Mouse (Mus musculus) R1 (cell line): ENCODE results near the gene Dennd1a.

Source experiments
- DNase-seq: peaks from one replicate; pipeline ENCODE4 v3.0.0-alpha.2; 2018; ENCODE audit warnings: low read depth, low spot score

The Dennd1a gene

DNA sequence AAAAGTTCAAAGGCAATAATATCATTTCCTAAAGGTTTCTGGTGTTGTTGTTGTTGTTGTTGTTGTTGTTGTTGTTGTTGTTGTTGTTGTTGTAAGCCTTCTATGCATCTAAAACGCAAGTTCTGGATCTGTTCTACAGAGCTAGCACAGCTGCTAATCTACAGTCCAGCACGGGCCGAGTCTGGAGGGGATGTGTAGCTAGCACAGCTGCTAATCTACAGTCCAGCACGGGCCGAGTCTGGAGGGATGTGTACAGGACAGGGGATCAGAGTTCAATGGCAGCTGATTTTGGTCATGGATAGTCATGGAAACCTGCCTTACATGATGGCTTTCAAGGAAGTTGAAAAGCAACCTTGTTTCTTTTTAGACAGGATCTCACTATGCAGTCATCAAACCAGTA lies 57.3 kb downstream of the Dennd1a start:
- DNase-seq = no peak

DNA sequence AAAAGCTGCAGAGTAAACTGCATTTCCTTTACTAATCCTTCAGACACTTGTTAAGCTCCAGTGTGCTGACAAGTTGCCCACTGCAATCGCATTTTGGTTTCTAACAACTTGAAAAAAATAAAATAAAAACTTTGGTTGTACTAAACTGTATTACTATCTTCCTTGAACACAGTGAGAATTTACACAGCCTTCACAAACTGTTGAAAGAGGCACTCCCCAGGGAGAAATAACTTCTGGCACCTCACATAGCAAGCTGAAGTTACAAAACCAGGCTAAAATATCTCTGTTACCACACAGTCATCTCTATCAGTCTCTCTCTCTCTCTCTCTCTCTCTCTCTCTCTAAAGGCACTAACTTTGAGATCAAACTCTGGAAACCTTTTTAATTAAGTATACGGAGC lies 63.4 kb downstream of the Dennd1a start:
- DNase-seq = no peak

DNA sequence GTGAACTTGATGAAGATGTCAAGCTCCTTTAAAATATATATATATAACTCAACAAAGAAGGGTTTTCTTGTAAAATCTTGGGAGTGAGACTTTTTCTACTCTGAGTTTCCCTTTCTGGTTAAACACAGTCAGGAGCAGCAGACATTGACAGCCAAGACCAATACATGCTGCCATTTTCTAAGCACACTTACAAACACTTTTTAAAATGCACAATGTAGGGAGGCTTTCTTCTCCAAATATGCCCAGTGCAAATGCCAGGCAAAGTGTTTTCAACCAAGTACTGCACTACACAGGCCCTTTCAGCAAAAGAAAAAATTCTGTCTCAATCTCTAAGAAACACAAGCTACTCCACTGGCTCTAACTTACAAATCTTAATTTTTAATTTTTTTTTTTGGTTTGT lies 65.7 kb downstream of the Dennd1a start:
- DNase-seq = no peak

- DNase-seq = peak; percentile 14
These were observed 66.3 kb downstream of the Dennd1a start for GRCm38 (mm10) chr2:38220687-38221435.

DNA sequence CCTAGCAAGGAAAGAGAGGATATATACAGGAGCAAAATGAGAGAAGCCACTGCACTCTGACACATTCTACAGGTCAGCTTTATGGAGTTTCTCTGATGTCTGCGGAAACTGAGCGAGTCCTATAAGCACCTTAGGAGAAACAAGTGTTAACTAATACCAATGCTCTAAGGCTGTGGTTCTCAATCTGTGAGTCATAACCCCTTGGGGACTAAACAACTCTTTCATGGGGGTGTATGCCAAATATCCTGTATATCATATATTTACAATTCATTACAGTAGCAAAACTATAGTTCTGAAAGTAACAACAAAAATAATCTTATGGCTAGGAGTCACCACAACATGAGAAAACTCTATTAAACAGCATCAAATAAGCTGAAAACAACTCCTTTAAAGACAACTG lies 67.5 kb downstream of the Dennd1a start:
- no peak for DNase-seq

GRCm38 (mm10) chr2:38213041-38213440 lies 74.1 kb downstream of the Dennd1a start:
- no peak for DNase-seq

DNA sequence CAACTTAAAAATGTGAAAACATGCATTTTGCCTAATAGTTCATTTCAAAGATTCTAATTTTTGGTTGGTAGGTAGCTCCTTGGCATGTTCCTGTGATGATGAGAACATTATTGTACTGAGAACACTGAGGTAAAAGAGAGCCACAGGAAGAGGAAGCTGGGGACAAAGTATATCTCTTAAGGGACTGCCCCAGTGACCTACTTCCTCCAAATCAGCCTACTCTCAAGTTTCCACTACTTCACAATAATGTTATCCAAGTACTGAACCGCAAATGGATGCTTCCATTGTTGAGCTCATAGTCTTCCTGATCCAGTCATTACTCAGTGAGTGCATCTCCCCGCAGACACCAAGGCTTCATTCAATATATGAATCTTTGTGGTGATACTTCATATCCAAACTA lies 75.8 kb downstream of the Dennd1a start:
- no peak for DNase-seq

DNA sequence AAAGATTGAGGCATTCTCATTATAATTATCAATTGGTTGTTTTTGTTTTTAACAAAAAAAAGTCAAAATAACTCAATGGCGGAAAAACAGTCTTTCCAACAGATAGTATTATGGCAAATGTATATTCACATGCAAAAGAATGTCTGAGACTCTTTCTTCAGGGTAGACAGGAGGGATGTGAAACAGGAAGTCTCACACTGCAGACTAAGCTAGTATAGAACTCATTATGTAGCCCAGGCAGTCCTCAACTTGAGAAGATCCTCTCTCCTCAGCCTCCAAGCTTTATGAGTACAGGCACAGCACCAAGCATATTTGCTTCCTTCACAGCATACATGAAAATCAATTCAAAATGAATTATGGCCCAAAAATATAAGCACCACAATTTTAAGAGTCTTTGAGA lies 79.4 kb downstream of the Dennd1a start:
- DNase-seq = no peak

- DNase-seq = no peak
These were observed 81.9 kb downstream of the Dennd1a start for GRCm38 (mm10) chr2:38205281-38205680.

DNA sequence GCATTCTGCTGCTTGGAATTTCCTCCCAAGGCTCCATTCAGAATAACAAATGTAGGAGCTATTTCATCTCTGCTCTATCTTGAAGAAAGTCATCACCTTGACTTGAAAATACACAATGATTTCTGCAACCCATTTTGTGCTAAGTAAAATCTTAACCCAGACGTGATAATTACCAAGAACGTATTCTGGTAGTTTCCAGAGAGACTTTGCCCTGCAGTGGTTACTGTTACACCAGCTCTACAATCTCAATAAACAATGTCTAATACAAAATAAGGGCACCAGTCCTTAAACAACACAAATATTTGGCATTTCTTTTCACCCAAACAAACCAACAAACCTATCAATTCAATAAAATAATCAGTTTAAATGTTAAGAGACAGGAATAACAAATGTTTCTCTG lies 82.5 kb downstream of the Dennd1a start:
- no peak for DNase-seq

GRCm38 (mm10) chr2:38198072-38198471 lies 89.1 kb downstream of the Dennd1a start:
- DNase-seq = peak; percentile 80

DNA sequence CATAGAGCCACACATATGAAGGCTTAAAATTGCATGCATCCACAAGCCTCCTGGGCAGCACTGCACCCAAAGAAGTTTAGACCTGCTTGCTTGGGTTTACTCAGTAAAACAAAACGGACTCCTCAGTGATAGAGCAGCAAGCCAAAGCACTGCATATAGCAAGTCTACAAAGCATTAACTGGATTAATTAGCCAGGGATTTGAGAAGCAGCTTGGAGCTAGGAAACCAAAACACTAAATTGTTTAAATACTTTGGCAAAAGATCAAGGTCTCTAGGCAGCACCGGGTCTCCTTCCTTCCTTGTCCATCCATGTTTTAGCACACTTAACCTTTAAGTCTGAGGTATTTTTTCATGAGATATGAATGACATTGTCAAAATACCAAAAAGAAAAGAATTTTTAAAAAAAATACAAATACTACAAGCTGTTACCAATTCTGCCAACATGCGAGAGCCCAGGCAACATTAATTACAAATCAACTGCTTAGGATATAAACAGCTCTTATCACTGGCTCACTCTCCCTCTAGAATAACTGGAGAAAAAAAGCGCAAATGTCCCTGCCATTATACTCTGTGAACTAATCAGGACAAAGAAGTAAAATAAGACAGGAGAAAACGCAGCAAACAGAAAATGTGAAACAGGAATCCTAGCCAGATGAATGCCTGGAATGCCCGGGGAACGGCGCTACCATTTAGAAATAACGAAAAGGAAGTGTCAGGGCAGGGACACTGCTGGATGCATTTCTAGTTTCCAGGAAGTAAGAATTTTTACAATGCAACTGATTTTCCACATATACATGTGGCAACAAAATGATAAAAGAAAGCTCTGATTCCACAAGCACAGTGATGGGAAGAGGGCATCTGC lies 90.8 kb downstream of the Dennd1a start:
- DNase-seq = peak; percentile 59

DNA sequence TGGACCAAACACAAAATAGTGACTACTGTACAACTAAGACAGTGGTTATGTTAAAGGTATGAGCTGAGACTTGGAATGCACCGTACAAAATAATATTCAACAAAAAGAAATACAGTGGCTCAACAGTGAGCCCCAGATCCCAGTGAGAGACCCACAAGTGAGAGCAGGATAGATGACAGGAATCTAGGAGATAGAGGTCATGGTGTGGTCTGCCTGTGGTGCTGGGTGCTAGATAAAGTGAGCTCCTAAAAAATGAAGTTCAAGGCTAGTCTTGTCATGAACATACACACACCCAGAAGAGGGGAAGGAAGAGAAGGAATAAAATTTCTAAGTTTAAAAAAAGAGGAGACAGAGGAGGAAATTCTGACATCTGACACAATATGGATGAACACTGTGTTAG lies 95.2 kb downstream of the Dennd1a start:
- DNase-seq = no peak

DNA sequence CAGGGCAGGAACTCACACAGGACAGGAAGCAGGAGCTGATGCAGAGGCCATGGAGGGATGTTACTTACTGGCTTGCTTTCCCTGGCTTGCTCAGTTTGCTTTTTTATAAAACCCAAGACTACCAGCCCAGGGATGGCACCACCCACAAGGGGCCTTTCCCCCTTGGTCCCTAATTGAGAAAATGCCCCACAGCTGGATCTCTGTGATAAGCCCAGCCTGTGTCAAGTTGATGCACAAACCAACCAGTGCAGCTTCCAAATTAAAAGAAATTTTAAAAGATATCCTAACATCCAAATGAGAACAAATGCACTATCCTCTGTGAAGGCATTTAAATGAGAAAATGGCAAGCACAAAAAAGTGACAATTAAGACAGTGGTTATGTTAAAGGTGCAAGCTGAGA lies 95.6 kb downstream of the Dennd1a start:
- no peak for DNase-seq

- no peak for DNase-seq
These were observed 100.8 kb downstream of the Dennd1a start for GRCm38 (mm10) chr2:38186438-38186837.

GRCm38 (mm10) chr2:38184977-38185376 lies 102.2 kb downstream of the Dennd1a start:
- no peak for DNase-seq

GRCm38 (mm10) chr2:38183881-38184280 lies 103.3 kb downstream of the Dennd1a start:
- DNase-seq = peak; percentile 68

DNA sequence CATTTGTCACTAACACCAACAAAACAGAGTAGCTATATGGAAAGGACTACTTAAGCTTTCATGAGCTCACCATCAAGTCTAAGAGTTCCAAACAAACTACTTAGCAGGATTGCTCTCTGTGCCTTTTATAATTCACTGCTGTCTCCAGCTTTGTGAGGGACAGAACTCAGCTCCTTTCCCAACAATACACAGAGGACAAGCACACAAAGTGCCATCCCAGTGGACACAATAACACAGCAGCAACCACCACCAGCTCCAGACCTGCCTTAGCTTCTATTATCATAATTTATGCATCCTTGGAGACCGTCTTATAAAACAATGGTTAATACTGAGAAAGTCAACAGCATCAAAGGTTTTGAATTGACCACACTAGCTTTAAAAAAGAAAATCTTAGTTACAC lies 104.9 kb downstream of the Dennd1a start:
- peak; percentile 29 for DNase-seq

GRCm38 (mm10) chr2:38177583-38177978 lies 109.6 kb downstream of the Dennd1a start:
- DNase-seq = no peak

GRCm38 (mm10) chr2:38176870-38177582 lies 110.2 kb downstream of the Dennd1a start:
- no peak for DNase-seq

DNA sequence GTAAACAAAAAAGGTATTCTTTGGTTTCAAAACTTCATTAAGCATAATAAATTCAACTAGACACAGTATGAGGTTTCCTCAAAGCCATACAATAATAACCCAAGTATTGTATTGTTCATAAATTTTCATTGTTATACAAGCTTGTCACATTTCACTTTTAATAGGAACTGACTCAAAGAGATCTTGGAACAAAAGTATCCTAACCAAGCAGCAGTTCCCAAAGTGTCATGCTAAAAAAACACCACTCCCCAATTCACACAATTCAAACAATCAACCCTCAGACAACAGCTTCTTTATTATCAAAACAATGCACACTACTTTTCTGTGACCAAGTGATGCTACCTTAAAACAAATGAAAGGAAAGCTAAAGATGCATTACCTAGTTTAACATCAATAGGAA lies 111.9 kb downstream of the Dennd1a start:
- no peak for DNase-seq

DNA sequence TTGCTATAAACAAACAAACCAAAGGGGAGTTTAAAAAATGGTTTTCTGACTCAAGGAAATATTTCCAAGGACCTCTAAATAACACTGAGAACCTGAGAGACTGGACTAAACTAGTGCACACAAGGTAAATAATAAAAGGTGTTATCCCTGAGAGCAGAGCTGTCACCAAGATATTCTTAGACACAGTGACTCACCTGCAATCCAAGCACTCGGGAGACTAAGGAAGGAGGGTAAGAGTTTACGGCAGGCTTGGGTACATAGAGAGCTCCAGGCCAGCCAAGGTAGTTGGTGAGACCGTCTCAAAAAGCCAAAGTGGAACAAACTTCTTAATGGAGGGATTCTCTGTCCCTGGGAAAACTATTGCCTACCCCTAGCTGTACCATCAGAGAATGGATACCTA lies 118.6 kb downstream of the Dennd1a start:
- DNase-seq = no peak
